Mouse (Mus musculus) urinary bladder, postnatal 14 days (tissue): ENCODE measurements around the gene Snx33.
A peak's percentile ranks its signal among the peaks of the same experiment; 100 is the strongest.
"Not testable (repeated sequence)": the region's sequence is repeated elsewhere in the genome, so short reads cannot be mapped to it uniquely, and the experiment has no call there.

Experiments used
- DNase-seq: peaks from one replicate; pipeline ENCODE4 v3.0.0; 2021; ENCODE audit warnings: low spot score

The Snx33 gene

GRCm38 (mm10) chr9:56925291-56926024, 2.7 kb downstream of the Snx33 start:
- DNase-seq: no peak

GRCm38 (mm10) chr9:56924651-56925027, 3.5 kb downstream of the Snx33 start:
- peak; percentile 88 for DNase-seq

- DNase-seq: peak; percentile 64
Measured at GRCm38 (mm10) chr9:56923841-56924650, 4.1 kb downstream of the Snx33 start.

GRCm38 (mm10) chr9:56922746-56923145, 5.4 kb downstream of the Snx33 start:
- DNase-seq: no peak

- DNase-seq: no peak
Measured at GRCm38 (mm10) chr9:56918466-56918865, 9.7 kb downstream of the Snx33 start.

GRCm38 (mm10) chr9:56917131-56917530, 11.0 kb downstream of the Snx33 start:
- DNase-seq: no peak

GRCm38 (mm10) chr9:56915695-56916410, 12.3 kb downstream of the Snx33 start:
- no peak for DNase-seq

GRCm38 (mm10) chr9:56915116-56915515, 13.1 kb downstream of the Snx33 start:
- DNase-seq: no peak

GRCm38 (mm10) chr9:56913991-56914390, 14.2 kb downstream of the Snx33 start:
- DNase-seq: peak; percentile 69

- no peak for DNase-seq
Measured at GRCm38 (mm10) chr9:56911017-56911416, 17.2 kb downstream of the Snx33 start.

GRCm38 (mm10) chr9:56909991-56910390, 18.2 kb downstream of the Snx33 start:
- not testable (repeated sequence) for DNase-seq

GRCm38 (mm10) chr9:56907549-56907948, 20.6 kb downstream of the Snx33 start:
- peak; percentile 71 for DNase-seq

- no peak for DNase-seq
Measured at GRCm38 (mm10) chr9:56903662-56904061, 24.5 kb downstream of the Snx33 start.

GRCm38 (mm10) chr9:56901187-56901586, 27.0 kb downstream of the Snx33 start:
- DNase-seq: peak; percentile 78

- DNase-seq: no peak
Measured at GRCm38 (mm10) chr9:56900571-56900970, 27.6 kb downstream of the Snx33 start.

GRCm38 (mm10) chr9:56900060-56900459, 28.1 kb downstream of the Snx33 start:
- DNase-seq: no peak

- DNase-seq: no peak
Measured at GRCm38 (mm10) chr9:56899409-56899808, 28.8 kb downstream of the Snx33 start.

GRCm38 (mm10) chr9:56896779-56897178, 31.4 kb downstream of the Snx33 start:
- DNase-seq: no peak

- DNase-seq: peak; percentile 59
Measured at GRCm38 (mm10) chr9:56894006-56894405, 34.2 kb downstream of the Snx33 start.

- no peak for DNase-seq
Measured at GRCm38 (mm10) chr9:56893313-56893712, 34.9 kb downstream of the Snx33 start.

- no peak for DNase-seq
Measured at GRCm38 (mm10) chr9:56892111-56892510, 36.1 kb downstream of the Snx33 start.

- peak; percentile 67 for DNase-seq
Measured at GRCm38 (mm10) chr9:56891517-56892011, 36.6 kb downstream of the Snx33 start.
